Mouse (Mus musculus) heart, postnatal 4 days (tissue): Measurements from ENCODE around the gene Olfr1463. TPM values are rescaled to one million over a fixed set of nuclear protein-coding genes. Genes with fewer than 3 reads are reported as not detected.

Experiments used
- DNase-seq: peaks from one replicate; pipeline ENCODE4 v3.0.0; 2021
- total RNA-seq, 2 experiments: library from RNA; stranded (reverse); gene quantifications; 2 replicates each; pipeline ENCODE4 v1.2.3; 2021

Gene Olfr1463
- not detected for total RNA-seq

GRCm38 (mm10) chr19:13231028-13231427 lies at the start of gene Olfr1463:
TSS of gene Olfr1463 (plus strand) at chr19:13231328.
- DNase-seq = no peak

GRCm38 (mm10) chr19:13185434-13185833 lies 45.7 kb upstream of the Olfr1463 start, which contains the start of gene Olfr1462:
TSS of gene Olfr1462 (plus strand) at chr19:13185734.
- no peak for DNase-seq

DNA sequence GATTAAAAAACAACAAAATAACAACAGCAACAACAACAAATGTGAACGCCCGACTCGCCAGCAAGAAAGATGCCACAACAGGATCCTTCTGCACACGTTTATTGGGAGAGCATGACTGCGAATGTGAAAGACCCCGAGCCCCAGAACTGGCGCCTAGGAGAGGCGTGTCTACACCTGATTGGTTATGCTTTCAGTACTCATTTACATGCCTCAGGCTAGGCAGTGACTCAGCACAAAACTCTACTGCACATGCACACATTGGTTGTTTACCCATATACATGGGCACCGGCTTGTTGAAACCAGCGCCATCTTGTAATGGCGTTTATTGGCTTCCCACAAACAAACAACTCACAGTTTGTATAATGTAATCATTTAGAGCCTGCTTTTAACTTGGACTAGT lies 9.5 kb upstream of the Olfr1463 start:
- no peak for DNase-seq

Other genes starting within 250 kb of the Olfr1463 start
- gene Olfr1451, start 236.3 kb upstream of the Olfr1463 start, total RNA-seq = not detected
- not detected for gene Olfr1453, start 203.0 kb upstream of the Olfr1463 start, total RNA-seq
- not detected for gene Olfr1454, start 170.7 kb upstream of the Olfr1463 start, total RNA-seq
- not detected for gene Olfr1457, start 133.4 kb upstream of the Olfr1463 start, total RNA-seq
- not detected for gene Olfr1458, start 124.6 kb upstream of the Olfr1463 start, total RNA-seq
- not detected for gene Olfr1459, start 81.8 kb upstream of the Olfr1463 start, total RNA-seq
- gene Olfr1461, start 68.3 kb upstream of the Olfr1463 start, total RNA-seq = not detected
- gene Olfr1462, start 45.6 kb upstream of the Olfr1463 start, total RNA-seq = not detected
- gene Olfr1465, start 84.2 kb downstream of the Olfr1463 start, total RNA-seq = not detected
- gene Olfr1466, start 107.5 kb downstream of the Olfr1463 start, total RNA-seq = not detected
- gene Olfr1467, start 130.9 kb downstream of the Olfr1463 start, total RNA-seq = not detected
- gene Olfr1469, start 176.5 kb downstream of the Olfr1463 start, total RNA-seq = not detected
- gene Olfr1471, start 212.1 kb downstream of the Olfr1463 start, total RNA-seq = not detected
- gene Olfr1472, start 224.8 kb downstream of the Olfr1463 start, total RNA-seq = not detected
- gene Olfr1474, start 238.2 kb downstream of the Olfr1463 start, total RNA-seq = not detected
- gene Olfr1475, start 248.9 kb downstream of the Olfr1463 start, total RNA-seq = not detected